Mouse (Mus musculus): ENCODE measurements at regions not wholly inside any gene's neighbourhood (a gene's known extent, or its start where the extent isn't known, plus 50 kb on each side); places are given as distances from the start of the nearest gene placed in this dataset.

GRCm38 (mm10) chr15:50172276-50172772 lies 3712.4 kb upstream of the Gm7489 start:
- Histone ChIP-seq H3K27me3 (ENCODE audit: control insufficient read depth, insufficient read depth, low read depth, low read length) (no peaks in the 10 kb centered on the region), H3K4me3 (ENCODE audit: low read depth, low read length) (no peak overlapping the region), H3K4me1 (ENCODE audit: control insufficient read depth, low read depth, low read length) (no peaks in the 10 kb centered on the region), H3K36me3 (ENCODE audit: control insufficient read depth, insufficient read depth) (no peaks in the 10 kb centered on the region), H3K4me2 (ENCODE audit: low read depth, low read length) (no peak overlapping the region), H3K9me3 (replicated peaks; ENCODE audit: control insufficient read depth, low read length) (no peaks in the 10 kb centered on the region), H3K27ac (ENCODE audit: low read length) (no peak overlapping the region), H3K9ac (ENCODE audit: low read depth, low read length) (no peak overlapping the region)
- no peak for ATAC-seq (ENCODE audit: low read depth)
- 44% methylated on average over 2 of the region's 2 CpGs for WGBS (ENCODE audit: insufficient replicate concordance)

GRCm38 (mm10) chr15:50183185-50183584 lies 3701.5 kb upstream of the Gm7489 start:
- H3K27ac ChIP-seq (ENCODE audit: low read length) = no peak overlapping the region
- H3K4me2 ChIP-seq (ENCODE audit: low read depth, low read length) = no peak overlapping the region
- no peaks in the 10 kb centered on the region for H3K36me3 ChIP-seq (ENCODE audit: control insufficient read depth, insufficient read depth)
- H3K4me1 ChIP-seq (ENCODE audit: control insufficient read depth, low read depth, low read length) = no peaks in the 10 kb centered on the region
- no peaks in the 10 kb centered on the region for H3K9me3 ChIP-seq (replicated peaks; ENCODE audit: control insufficient read depth, low read length)
- no peak overlapping the region for H3K4me3 ChIP-seq (ENCODE audit: low read depth, low read length)
- 68% methylated on average over 1 of the region's 1 CpGs for WGBS (ENCODE audit: insufficient replicate concordance)
- no peaks in the 10 kb centered on the region for H3K27me3 ChIP-seq (ENCODE audit: control insufficient read depth, insufficient read depth, low read depth, low read length)
- no peak overlapping the region for H3K9ac ChIP-seq (ENCODE audit: low read depth, low read length)
- ATAC-seq (ENCODE audit: low read depth) = no peak

All from liver, embryonic 16.5 days (tissue).